Comparison of ENCODE assay signal across 8 mouse cellular contexts in genomic region chr11:101657528-101657885, GRCm38 (mm10). TPM values are rescaled to one million over a fixed set of nuclear protein-coding genes. Genes with fewer than 3 reads are reported as not detected.
DNase-seq lines count a peak whose midpoint lies in the region; ATAC-seq lines count a peak whose summit lies in the region.

No protein-coding gene starts in this region.

- ATAC-seq in megakaryocyte, adult 5-6 weeks (ENCODE audit: poor library complexity, severe bottlenecking), result no peak
- ATAC-seq in limb, embryonic 12.5 days (ENCODE audit: insufficient number of reproducible peaks, insufficient read depth, low FRiP score, low TSS enrichment, low read depth), result peak; percentile 9
- ATAC-seq in stomach, embryonic 14.5 days (ENCODE audit: insufficient number of reproducible peaks, insufficient read depth, low FRiP score, low read depth), result peak; percentile 16; the same call in 1 of the 2 replicates

- peak; percentile 35 for DNase-seq in cerebellum, adult 11 months
- DNase-seq in cerebellum, adult 18-20 months, result no peak
- DNase-seq in layer of hippocampus, adult 9-11 months, result no peak
- DNase-seq in layer of hippocampus, adult 18-20 months (ENCODE audit: low spot score in 2 of 2), result no peak

- WGBS in limb, embryonic 12.5 days, result 5% methylated on average over 3 of the region's 3 CpGs
- 6% methylated on average over 3 of the region's 3 CpGs for WGBS in stomach, embryonic 14.5 days

- peaks cover 6% of the 10 kb centered on the region; the same call in 1 of the 2 replicates for H3K9me3 ChIP-seq in megakaryocyte, embryonic 14.5 days
- no peaks in the 10 kb centered on the region for H3K9me3 ChIP-seq in limb, embryonic 12.5 days
- no peaks in the 10 kb centered on the region for H3K9me3 ChIP-seq in stomach, embryonic 14.5 days (ENCODE audit: control insufficient read depth, low read depth, low read length)

- peak overlapping the region; percentile 76 for H3K4me3 ChIP-seq in megakaryocyte, embryonic 14.5 days (replicated peaks)
- peak overlapping the region; percentile 24 for H3K4me3 ChIP-seq in limb, embryonic 12.5 days (replicated peaks)
- H3K4me3 ChIP-seq in stomach, embryonic 14.5 days (ENCODE audit: low read depth, low read length), result peak overlapping the region; percentile 11; the same call in 1 of the 2 replicates

- peaks cover 11% of the 10 kb centered on the region for H3K27me3 ChIP-seq in megakaryocyte, embryonic 14.5 days (replicated peaks)
- peaks cover 3% of the 10 kb centered on the region; the same call in 1 of the 2 replicates for H3K27me3 ChIP-seq in limb, embryonic 12.5 days
- no peaks in the 10 kb centered on the region for H3K27me3 ChIP-seq in stomach, embryonic 14.5 days (ENCODE audit: control insufficient read depth, insufficient read depth, low read length)

- 0 out of 2 replicates have a peak overlapping the region, but pooled peaks have one; percentile 54 for H3K9ac ChIP-seq in limb, embryonic 12.5 days (replicated peaks)
- 0 out of 2 replicates have a peak overlapping the region, but pooled peaks have one; percentile 50 for H3K9ac ChIP-seq in stomach, embryonic 14.5 days (replicated peaks; ENCODE audit: low read depth, low read length)

- H3K4me2 ChIP-seq in limb, embryonic 12.5 days, result peak overlapping the region; percentile 44
- peak overlapping the region; percentile 40 for H3K4me2 ChIP-seq in stomach, embryonic 14.5 days (replicated peaks; ENCODE audit: low read depth, low read length)

- no peaks in the 10 kb centered on the region for H3K36me3 ChIP-seq in megakaryocyte, embryonic 14.5 days (replicated peaks; ENCODE audit: low read length)
- no peaks in the 10 kb centered on the region for H3K36me3 ChIP-seq in limb, embryonic 12.5 days
- H3K36me3 ChIP-seq in stomach, embryonic 14.5 days (ENCODE audit: control insufficient read depth, insufficient read depth, low read length), result no peaks in the 10 kb centered on the region

- peak overlapping the region; percentile 96 for H3K27ac ChIP-seq in limb, embryonic 12.5 days
- peak overlapping the region; percentile 96 for H3K27ac ChIP-seq in stomach, embryonic 14.5 days (ENCODE audit: low read length)

- H3K4me1 ChIP-seq in megakaryocyte, embryonic 14.5 days, result peaks cover 28% of the 10 kb centered on the region
- no peaks in the 10 kb centered on the region for H3K4me1 ChIP-seq in limb, embryonic 12.5 days (replicated peaks)
- H3K4me1 ChIP-seq in stomach, embryonic 14.5 days (ENCODE audit: control insufficient read depth, insufficient read depth, low read length), result no peaks in the 10 kb centered on the region

RNA-seq across cellular contexts. Expression of gene Arl4d, which starts 7.8 kb away (rescaled TPM):
- polyA plus RNA-seq in megakaryocyte, embryonic 14.5 days (2012; ENCODE audit: insufficient read depth, low replicate concordance), result 1.2 TPM in 1 of 2 replicates, not detected in the other
- total RNA-seq in megakaryocyte, adult 5-6 weeks (2015), result 1.7 and 2.3 TPM in 2 replicates
- 1.0 and 2.1 TPM in 2 replicates for total RNA-seq in megakaryocyte, adult 5-6 weeks (2017)
- polyA plus RNA-seq in limb, embryonic 12.5 days (2016; fragmentation: Nextera tagmentation; extraction: Ambion mirVana), result 1.7 and 2.5 TPM in 2 replicates
- 6.4 and 8.1 TPM in 2 replicates for polyA plus RNA-seq in stomach, embryonic 14.5 days (2014; fragmentation: Nextera tagmentation; extraction: Ambion mirVana)
- total RNA-seq in layer of hippocampus, adult 18-20 months (2021), result 10 to 100 TPM; 16.8 to 32.1 TPM

RNA-seq across cellular contexts. Expression of gene Rdm1, which starts 30.5 kb away (rescaled TPM):
- polyA plus RNA-seq in megakaryocyte, embryonic 14.5 days (2012; ENCODE audit: insufficient read depth, low replicate concordance), result 3.8 TPM in 1 of 2 replicates, not detected in the other
- 22.6 and 28.8 TPM in 2 replicates for total RNA-seq in megakaryocyte, adult 5-6 weeks (2015)
- total RNA-seq in megakaryocyte, adult 5-6 weeks (2017), result 18.1 and 23.1 TPM in 2 replicates
- polyA plus RNA-seq in limb, embryonic 12.5 days (2016; fragmentation: Nextera tagmentation; extraction: Ambion mirVana), result 37.0 and 37.8 TPM in 2 replicates
- 38.3 and 47.5 TPM in 2 replicates for polyA plus RNA-seq in stomach, embryonic 14.5 days (2014; fragmentation: Nextera tagmentation; extraction: Ambion mirVana)
- total RNA-seq in layer of hippocampus, adult 18-20 months (2021), result 10 to 100 TPM; 12.0 to 15.0 TPM

RNA-seq across cellular contexts. Expression of gene Gm11634, which starts 58.5 kb away (rescaled TPM):
- polyA plus RNA-seq in megakaryocyte, embryonic 14.5 days (2012; ENCODE audit: insufficient read depth, low replicate concordance), result not detected in 2 replicates
- total RNA-seq in megakaryocyte, adult 5-6 weeks (2015), result not detected in 2 replicates
- total RNA-seq in megakaryocyte, adult 5-6 weeks (2017), result not detected in 2 replicates
- not detected in 2 replicates for polyA plus RNA-seq in limb, embryonic 12.5 days (2016; fragmentation: Nextera tagmentation; extraction: Ambion mirVana)
- polyA plus RNA-seq in stomach, embryonic 14.5 days (2014; fragmentation: Nextera tagmentation; extraction: Ambion mirVana), result not detected in 2 replicates
- not detected for total RNA-seq in layer of hippocampus, adult 18-20 months (2021)

Comparison
In these comparisons a context has a peak if more than half of its experiments do, and no peak if none do; other contexts are left out.
1. H3K4me3 ChIP-seq: peak in every context shown above with its lines; median percentile 76 in megakaryocyte, embryonic 14.5 days; 24 in limb, embryonic 12.5 days; 11 in stomach, embryonic 14.5 days.